Comparison of ENCODE assay signal across 8 mouse cellular contexts in genomic region chr5:58736610-58737009, GRCm38 (mm10).
A peak's percentile ranks its signal among the peaks of the same experiment; 100 is the strongest.
DNase-seq lines count a peak whose midpoint lies in the region; ATAC-seq and TF ChIP-seq lines count a peak whose summit lies in the region.

No protein-coding gene starts in this region.

- H3K27me3 ChIP-seq in liver, adult 2 months (ENCODE audit: control insufficient read depth, insufficient read depth, low read length) = no peaks in the 10 kb centered on the region
- H3K27me3 ChIP-seq in liver, embryonic 12.5 days (replicated peaks) = no peaks in the 10 kb centered on the region
- H3K27me3 ChIP-seq in heart, postnatal 0 days (ENCODE audit: control insufficient read depth, insufficient read depth, low read length) = no peaks in the 10 kb centered on the region

- 0 out of 2 replicates have a peak, but pooled peaks have one; percentile 10 for TF ChIP-seq CTCF in liver, adult 2 months (IDR thresholded peaks at IDR 0.05; ENCODE audit: low read depth, low read length)
- peak; percentile 79 for TF ChIP-seq CTCF in heart, postnatal 0 days (IDR thresholded peaks at IDR 0.05; ENCODE audit: low read depth)

- TF ChIP-seq EP300 in heart, postnatal 0 days (IDR thresholded peaks at IDR 0.05; ENCODE audit: low read depth) = no peak

- ATAC-seq in liver, embryonic 12.5 days = no peak
- ATAC-seq in heart, postnatal 0 days (ENCODE audit: insufficient read depth, low read depth) = no peak

- H3K4me3 ChIP-seq in liver, adult 2 months (ENCODE audit: insufficient read depth, low read depth, low read length) = no peak overlapping the region
- H3K4me3 ChIP-seq in liver, embryonic 12.5 days = no peak overlapping the region
- no peak overlapping the region for H3K4me3 ChIP-seq in heart, postnatal 0 days (ENCODE audit: low read depth, low read length)

- H3K9ac ChIP-seq in liver, adult 2 months (ENCODE audit: low read depth, low read length) = no peak overlapping the region
- no peak overlapping the region for H3K9ac ChIP-seq in liver, embryonic 12.5 days
- no peak overlapping the region for H3K9ac ChIP-seq in heart, postnatal 0 days (replicated peaks; ENCODE audit: low read depth, low read length)

- intact Hi-C loops in left cerebral cortex, postnatal 14 days (cut with DNase I) = loop anchor here (5.0 kb wide), 1 partner anchor 1024 kb away; no protein-coding TSS in a partner anchor

- H3K4me1 ChIP-seq in liver, adult 2 months (ENCODE audit: control insufficient read depth, insufficient read depth, low read length) = no peaks in the 10 kb centered on the region
- no peaks in the 10 kb centered on the region for H3K4me1 ChIP-seq in liver, embryonic 12.5 days
- H3K4me1 ChIP-seq in heart, postnatal 0 days (ENCODE audit: control insufficient read depth, insufficient read depth) = no peaks in the 10 kb centered on the region

- no peak overlapping the region for H3K4me2 ChIP-seq in liver, embryonic 12.5 days
- H3K4me2 ChIP-seq in heart, postnatal 0 days (ENCODE audit: low read depth, low read length) = no peak overlapping the region

- H3K36me3 ChIP-seq in liver, adult 2 months (ENCODE audit: control insufficient read depth, insufficient read depth, low read length) = no peaks in the 10 kb centered on the region
- H3K36me3 ChIP-seq in liver, embryonic 12.5 days = no peaks in the 10 kb centered on the region
- H3K36me3 ChIP-seq in heart, postnatal 0 days (replicated peaks; ENCODE audit: control insufficient read depth, insufficient read depth, low read length) = no peaks in the 10 kb centered on the region

- TF ChIP-seq POLR2A in liver, adult 2 months (IDR thresholded peaks at IDR 0.05; ENCODE audit: extremely low read depth, insufficient read depth, low read length) = no peak

- no peaks in the 10 kb centered on the region for H3K9me3 ChIP-seq in liver, embryonic 12.5 days (replicated peaks)
- no peaks in the 10 kb centered on the region for H3K9me3 ChIP-seq in heart, postnatal 0 days (replicated peaks; ENCODE audit: control insufficient read depth, low read length)

- DNase-seq in liver, adult 2 months (ENCODE audit: extremely low read depth, low read depth, low spot score) = no peak
- peak; percentile 24 for DNase-seq in WW6 (ENCODE audit: low read depth, low spot score)
- DNase-seq in cerebellum, postnatal 36 days = peak; percentile 38 to 68
- peak; percentile 34 for DNase-seq in heart, postnatal 0 days (ENCODE audit: low spot score)
- peak; percentile 70 to 77 for DNase-seq in left cerebral cortex, postnatal 14 days (ENCODE audit: low spot score in 2 of 2)
- peak; percentile 57 for DNase-seq in right cerebral cortex, postnatal 14 days
- DNase-seq in spleen, postnatal 14 days (ENCODE audit: low spot score in 2 of 2) = no peak

- no peaks in the 10 kb centered on the region for H3K79me2 ChIP-seq in liver, adult 2 months (ENCODE audit: control insufficient read depth, insufficient read depth, low read length)

- H3K27ac ChIP-seq in liver, adult 2 months (replicated peaks; ENCODE audit: insufficient read depth, low read depth, low read length) = no peak overlapping the region
- H3K27ac ChIP-seq in liver, embryonic 12.5 days = no peak overlapping the region
- H3K27ac ChIP-seq in heart, postnatal 0 days (ENCODE audit: low read depth) = no peak overlapping the region

- 45% methylated on average over 9 of the region's 9 CpGs for WGBS in liver, adult 2 months
- 50% methylated on average over 9 of the region's 9 CpGs for WGBS in liver, embryonic 12.5 days (ENCODE audit: insufficient replicate concordance)
- 42% methylated on average over 9 of the region's 9 CpGs for WGBS in heart, postnatal 0 days

Comparison
In these comparisons a context has a peak if more than half of its experiments do, and no peak if none do; other contexts are left out.
1. DNase-seq: peak in WW6 (single experiment), cerebellum, postnatal 36 days (2 of 2), heart, postnatal 0 days (single experiment), left cerebral cortex, postnatal 14 days (2 of 2) and right cerebral cortex, postnatal 14 days (single experiment); none in liver, adult 2 months (single experiment) and spleen, postnatal 14 days (0 of 2).